In the genomic region with DNA sequence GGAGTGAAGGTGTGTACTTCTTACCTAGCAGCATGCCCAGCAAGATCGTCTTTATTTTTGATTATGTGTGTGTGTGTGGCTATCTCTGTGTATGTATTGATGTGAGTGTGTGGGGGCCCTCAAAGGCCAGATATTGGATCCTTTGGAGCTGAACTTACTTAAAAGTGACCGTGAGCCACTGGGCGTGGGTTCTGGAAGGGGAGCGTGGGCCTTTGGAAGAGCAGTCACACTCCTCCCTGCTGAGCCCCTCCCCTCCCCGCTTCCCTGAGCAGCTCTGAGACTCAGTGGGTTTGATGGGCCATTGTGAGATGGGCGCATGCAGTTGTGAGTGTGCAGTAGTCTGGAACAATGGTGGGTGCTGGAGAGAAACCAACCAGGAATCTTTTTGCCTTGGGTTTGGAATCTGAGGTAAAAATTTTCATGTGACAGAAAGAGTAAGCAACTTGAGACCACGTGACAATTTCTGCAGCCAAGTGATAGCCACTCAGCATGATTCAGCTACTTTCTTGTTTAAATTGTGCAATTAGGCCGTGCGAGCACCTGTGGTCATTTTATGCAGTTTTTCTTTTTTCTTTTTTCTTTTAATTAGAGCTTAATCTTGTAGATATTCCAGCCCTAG, we compare ENCODE assay signal across 13 mouse cellular contexts. TPM values are rescaled to one million over a fixed set of nuclear protein-coding genes. Genes with fewer than 3 reads are reported as not detected.
DNase-seq lines count a peak whose midpoint lies in the region; ATAC-seq and TF ChIP-seq lines count a peak whose summit lies in the region.
"Had no signal": no experiment of that assay in that cellular context is flagged by ENCODE, and none has a peak within 500 bp of the region (broad histone marks: within the 10 kb centered on the region; RNA-seq: fewer than 3 reads in every experiment).

No protein-coding gene starts in this region.

- H3K27me3 ChIP-seq in heart, embryonic 13.5 days (replicated peaks): no peaks in the 10 kb centered on the region
- no peaks in the 10 kb centered on the region for H3K27me3 ChIP-seq in liver, embryonic 12.5 days (replicated peaks)
- no peaks in the 10 kb centered on the region for H3K27me3 ChIP-seq in myocyte (ENCODE audit: control insufficient read depth, insufficient read depth, insufficient read length)

- H3K27ac ChIP-seq in heart, embryonic 13.5 days (replicated peaks): peak overlapping the region; percentile 70
- H3K27ac ChIP-seq in liver, embryonic 12.5 days: peak overlapping the region; percentile 93
- H3K27ac ChIP-seq: forebrain, embryonic 13.5 days; hindbrain, postnatal 0 days; midbrain, embryonic 13.5 days had no signal

- H3K9me3 ChIP-seq in heart, embryonic 13.5 days: no peaks in the 10 kb centered on the region
- no peaks in the 10 kb centered on the region for H3K9me3 ChIP-seq in liver, embryonic 12.5 days (replicated peaks)
- H3K9me3 ChIP-seq: forebrain, embryonic 13.5 days; midbrain, embryonic 13.5 days had no signal

- peak overlapping the region; percentile 48; the same call in 1 of the 2 replicates for H3K9ac ChIP-seq in heart, embryonic 13.5 days
- H3K9ac ChIP-seq in liver, embryonic 12.5 days: peak overlapping the region; percentile 94
- H3K9ac ChIP-seq: forebrain, embryonic 13.5 days; midbrain, embryonic 13.5 days had no signal

- no peak overlapping the region for H3ac ChIP-seq in myocyte (ENCODE audit: control insufficient read depth, insufficient read length)

- 74% methylated on average over 9 of the region's 9 CpGs for WGBS in heart, embryonic 13.5 days
- 27% methylated on average over 9 of the region's 9 CpGs for WGBS in liver, embryonic 12.5 days (ENCODE audit: insufficient replicate concordance)

- TF ChIP-seq POLR2A in myocyte (IDR thresholded peaks at IDR 0.05; ENCODE audit: insufficient read length, low read depth): no peak

- peak overlapping the region; percentile 32 for H3K4me3 ChIP-seq in heart, embryonic 13.5 days
- peak overlapping the region; percentile 84 for H3K4me3 ChIP-seq in liver, embryonic 12.5 days
- H3K4me3 ChIP-seq in myocyte: no peak overlapping the region
- H3K4me3 ChIP-seq: forebrain, embryonic 13.5 days; midbrain, embryonic 13.5 days had no signal

- peaks cover 23% of the 10 kb centered on the region for H3K36me3 ChIP-seq in heart, embryonic 13.5 days
- H3K36me3 ChIP-seq in liver, embryonic 12.5 days: peaks cover 69% of the 10 kb centered on the region
- peaks cover 11% of the 10 kb centered on the region for H3K36me3 ChIP-seq in myocyte (ENCODE audit: control insufficient read depth, insufficient read depth)
- H3K36me3 ChIP-seq: midbrain, embryonic 13.5 days had no signal

- H3K4me1 ChIP-seq in heart, embryonic 13.5 days: peaks cover 42% of the 10 kb centered on the region
- H3K4me1 ChIP-seq in liver, embryonic 12.5 days: peaks cover 88% of the 10 kb centered on the region

- no peaks in the 10 kb centered on the region for H3K79me2 ChIP-seq in myocyte (ENCODE audit: control insufficient read depth, insufficient read depth)

- no peak for DNase-seq in heart, postnatal 10 days
- DNase-seq in R1 (ENCODE audit: low read depth, low spot score): peak; percentile 16
- DNase-seq in kidney, postnatal 10 days: no peak
- DNase-seq in natural killer cell, adult 2 months (ENCODE audit: low spot score in 2 of 2): no peak
- DNase-seq: thymus, postnatal 25 days had no signal

- intact Hi-C loops in heart, postnatal 10 days (cut with DNase I): loop anchor here (10.0 kb wide), 1 partner anchor 374 kb away; no protein-coding TSS in a partner anchor

- peak overlapping the region; percentile 95 for H3K4me2 ChIP-seq in heart, embryonic 13.5 days
- H3K4me2 ChIP-seq in liver, embryonic 12.5 days: peak overlapping the region; percentile 84
- H3K4me2 ChIP-seq in myocyte (ENCODE audit: low read depth): peak overlapping the region; percentile 22
- H3K4me2 ChIP-seq: forebrain, embryonic 13.5 days; midbrain, embryonic 13.5 days had no signal

- peak; percentile 29; the same call in 1 of the 2 replicates for ATAC-seq in heart, embryonic 13.5 days (ENCODE audit: extremely low read depth, insufficient number of reproducible peaks, low FRiP score, low TSS enrichment)
- ATAC-seq in liver, embryonic 12.5 days: peak; percentile 49
- ATAC-seq in frontal cortex, adult (ENCODE audit: low TSS enrichment): no peak
- ATAC-seq: forebrain, embryonic 13.5 days; hindbrain, postnatal 0 days; midbrain, embryonic 13.5 days had no signal

TF ChIP-seq in myocyte, 11 proteins besides CTCF, POLR2A, EP300 and RAD21:
- TF ChIP-seq MYOG (IDR thresholded peaks at IDR 0.05; ENCODE audit: control insufficient read depth in 1 of 3, insufficient read depth in 1 of 3, insufficient read length in 2 of 3, low read depth in 2 of 3) (no peak), POLR2AphosphoS2 (IDR thresholded peaks at IDR 0.05; ENCODE audit: insufficient read length, low read depth) (no peak), REST (IDR thresholded peaks at IDR 0.05; ENCODE audit: insufficient read depth, insufficient read length) (no peak), CEBPB (IDR thresholded peaks at IDR 0.05; ENCODE audit: insufficient read depth, poor library complexity, severe bottlenecking) (peak; percentile 77), USF1 (IDR thresholded peaks at IDR 0.05; ENCODE audit: low read depth) (peak; percentile 78)
TF ChIP-seq in myocyte: peak in this region for 2.

RNA-seq across cellular contexts. Expression of a gene that starts 5.5 kb away (rescaled TPM):
- 105 and 110 TPM in 2 replicates for polyA plus RNA-seq in heart, embryonic 13.5 days (2015; fragmentation: Nextera tagmentation; extraction: Ambion mirVana)
- 10 to 100 TPM; 34.8 to 36.1 TPM for total RNA-seq in heart, postnatal 10 days (2021)
- 299 and 300 TPM in 2 replicates for polyA plus RNA-seq in liver, embryonic 12.5 days (2016; fragmentation: Nextera tagmentation; extraction: Ambion mirVana)
- polyA plus RNA-seq in myocyte (2012; fragmentation: generic; extraction: Trizol): 18.7 TPM

RNA-seq across cellular contexts. Expression of a gene that starts 19.5 kb away (rescaled TPM):
- polyA plus RNA-seq in heart, embryonic 13.5 days (2015; fragmentation: Nextera tagmentation; extraction: Ambion mirVana): 0.42 and 0.55 TPM in 2 replicates
- 1 to 10 TPM; 1.7 TPM for total RNA-seq in heart, postnatal 10 days (2021)
- 0.23 and 0.32 TPM in 2 replicates for polyA plus RNA-seq in liver, embryonic 12.5 days (2016; fragmentation: Nextera tagmentation; extraction: Ambion mirVana)
- polyA plus RNA-seq in myocyte (2012; fragmentation: generic; extraction: Trizol): not detected
- total RNA-seq: hindbrain, postnatal 0 days; left cerebral cortex, postnatal 25 days had no signal

RNA-seq across cellular contexts. Expression of a gene that starts 59.4 kb away (rescaled TPM):
- polyA plus RNA-seq in heart, embryonic 13.5 days (2015; fragmentation: Nextera tagmentation; extraction: Ambion mirVana): 83.9 and 95.4 TPM in 2 replicates
- total RNA-seq in heart, postnatal 10 days (2021): 100 to 1,000 TPM; 112 to 114 TPM
- 10.7 and 10.8 TPM in 2 replicates for polyA plus RNA-seq in liver, embryonic 12.5 days (2016; fragmentation: Nextera tagmentation; extraction: Ambion mirVana)
- 0.04 TPM for polyA plus RNA-seq in myocyte (2012; fragmentation: generic; extraction: Trizol)

Comparison
In these comparisons a context has a peak if more than half of its experiments do, and no peak if none do; other contexts are left out.
1. H3K4me2 ChIP-seq: peak in every context shown above with its lines; median percentile 95 in heart, embryonic 13.5 days; 84 in liver, embryonic 12.5 days; 22 in myocyte.
2. RNA of a gene that starts 59.4 kb away (polyA plus RNA-seq): 83.9 to 95.4 TPM in heart, embryonic 13.5 days and 10.7 to 10.8 TPM in liver, embryonic 12.5 days; 0.04 TPM in myocyte (single experiment); every median in the first group is over 10 times any median in the second.